Mouse (Mus musculus) T-helper 1 cell (primary cell): ENCODE results near the gene Idh1.

Experiments
- in situ Hi-C: fragments of 300-600 bp; cut with MboI, MseI; formaldehyde crosslinking; loops from one replicate; pipeline ENCODE4 v1.15.1; 2025; ENCODE audit warnings: high pct_unique_total_duplicates

Idh1 gene

GRCm38 (mm10) chr1:65113536-65114172 is 72.6 kb downstream of the Idh1 start:
- in situ Hi-C loops = no loop called here

GRCm38 (mm10) chr1:65112807-65113196 is 73.5 kb downstream of the Idh1 start:
- in situ Hi-C loops = no loop called here

GRCm38 (mm10) chr1:65112031-65112806 is 74.1 kb downstream of the Idh1 start:
- in situ Hi-C loops = no loop called here

- in situ Hi-C loops = no loop called here
Measured at GRCm38 (mm10) chr1:65109756-65110435, 76.4 kb downstream of the Idh1 start.

GRCm38 (mm10) chr1:65109196-65109595 is 77.1 kb downstream of the Idh1 start:
- in situ Hi-C loops = no loop called here
